Mouse (Mus musculus): Measurements from ENCODE around the gene Ankrd11.

The Ankrd11 gene

GRCm38 (mm10) chr8:122898473-122898872 lies 143.6 kb downstream of the Ankrd11 start:
- in situ Hi-C loops (cut with MboI, MseI), result no loop called here

GRCm38 (mm10) chr8:122898018-122898417 lies 144.1 kb downstream of the Ankrd11 start:
- in situ Hi-C loops (cut with MboI, MseI), result no loop called here

GRCm38 (mm10) chr8:122897200-122897599 lies 144.9 kb downstream of the Ankrd11 start:
- in situ Hi-C loops (cut with MboI, MseI), result no loop called here

GRCm38 (mm10) chr8:122896317-122896716 lies 145.8 kb downstream of the Ankrd11 start:
- in situ Hi-C loops (cut with MboI, MseI), result no loop called here

GRCm38 (mm10) chr8:122893451-122893850 lies 148.6 kb downstream of the Ankrd11 start:
- in situ Hi-C loops (cut with MboI, MseI), result no loop called here

GRCm38 (mm10) chr8:122891440-122891839 lies 150.6 kb downstream of the Ankrd11 start:
- in situ Hi-C loops (cut with MboI, MseI), result no loop called here

- in situ Hi-C loops (cut with MboI, MseI), result no loop called here
These were observed 158.4 kb downstream of the Ankrd11 start for GRCm38 (mm10) chr8:122883671-122884070.

- in situ Hi-C loops (cut with MboI, MseI), result no loop called here
These were observed 161.8 kb downstream of the Ankrd11 start for GRCm38 (mm10) chr8:122880302-122880701.

- in situ Hi-C loops (cut with MboI, MseI), result no loop called here
These were observed 163.8 kb downstream of the Ankrd11 start for GRCm38 (mm10) chr8:122878231-122878630.

- in situ Hi-C loops (cut with MboI, MseI), result no loop called here
These were observed 166.9 kb downstream of the Ankrd11 start for GRCm38 (mm10) chr8:122875186-122875585.

GRCm38 (mm10) chr8:122873171-122873570 lies 168.9 kb downstream of the Ankrd11 start:
- in situ Hi-C loops (cut with MboI, MseI), result no loop called here

- in situ Hi-C loops (cut with MboI, MseI), result no loop called here
These were observed 170.4 kb downstream of the Ankrd11 start for GRCm38 (mm10) chr8:122871663-122872062.

GRCm38 (mm10) chr8:122870377-122870863 lies 171.7 kb downstream of the Ankrd11 start:
- in situ Hi-C loops (cut with MboI, MseI), result no loop called here

GRCm38 (mm10) chr8:122867982-122868381 lies 174.1 kb downstream of the Ankrd11 start:
- in situ Hi-C loops (cut with MboI, MseI), result no loop called here

- in situ Hi-C loops (cut with MboI, MseI), result no loop called here
These were observed 175.8 kb downstream of the Ankrd11 start for GRCm38 (mm10) chr8:122866231-122866630.

GRCm38 (mm10) chr8:122865441-122865840 lies 176.6 kb downstream of the Ankrd11 start:
- in situ Hi-C loops (cut with MboI, MseI), result no loop called here

GRCm38 (mm10) chr8:122864719-122865129 lies 177.4 kb downstream of the Ankrd11 start:
- in situ Hi-C loops (cut with MboI, MseI), result no loop called here

GRCm38 (mm10) chr8:122859843-122860242 lies 182.2 kb downstream of the Ankrd11 start:
- in situ Hi-C loops (cut with MboI, MseI), result no loop called here

- in situ Hi-C loops (cut with MboI, MseI), result no loop called here
These were observed 185.8 kb downstream of the Ankrd11 start for GRCm38 (mm10) chr8:122856288-122856687.

GRCm38 (mm10) chr8:122855123-122855522 lies 187.0 kb downstream of the Ankrd11 start:
- in situ Hi-C loops (cut with MboI, MseI), result no loop called here

GRCm38 (mm10) chr8:122854388-122854787 lies 187.7 kb downstream of the Ankrd11 start:
- in situ Hi-C loops (cut with MboI, MseI), result no loop called here

GRCm38 (mm10) chr8:122853340-122853771 lies 188.7 kb downstream of the Ankrd11 start:
- in situ Hi-C loops (cut with MboI, MseI), result no loop called here

- in situ Hi-C loops (cut with MboI, MseI), result no loop called here
These were observed 189.6 kb downstream of the Ankrd11 start for GRCm38 (mm10) chr8:122852546-122852905.

Measured in T-helper 2 cell (primary cell).